Mouse (Mus musculus) olfactory bulb, adult 2 months (tissue): ENCODE results near the gene Plcb1.

ENCODE experiments used
- CTCF ChIP-seq: fragments of 200-500 bp; IDR thresholded peaks from 2 replicates; pipeline ENCODE4 v1.5.1; 2012; ENCODE audit warnings: low read depth, mild to moderate bottlenecking, low read length, moderate library complexity; ENCODE audit not compliant: insufficient read depth
- POLR2A ChIP-seq: fragments of 200-500 bp; IDR thresholded peaks from 2 replicates; pipeline ENCODE4 v1.6.1; 2012; ENCODE audit warnings: mild to moderate bottlenecking, low read depth, low read length, moderate library complexity; ENCODE audit not compliant: insufficient read depth

DNA sequence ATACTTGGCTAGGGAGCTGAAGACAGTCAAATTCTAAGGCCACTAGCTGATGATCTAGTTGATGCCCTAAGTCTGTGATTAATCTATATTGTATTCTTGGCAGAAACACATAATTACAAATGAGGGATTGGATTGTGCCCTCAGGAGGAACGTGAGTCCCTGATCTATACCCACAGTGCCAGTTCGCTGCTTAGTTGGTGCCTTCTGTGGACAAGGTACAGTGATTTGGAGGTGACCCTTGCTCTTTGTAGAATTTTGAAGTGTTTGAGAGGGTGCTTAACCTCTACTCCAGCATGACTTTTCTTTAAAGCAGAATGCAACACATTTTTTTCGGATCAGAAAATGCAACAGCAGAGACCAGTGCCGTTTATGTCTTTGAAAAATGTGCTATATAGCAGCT is 145.1 kb downstream of the Plcb1 start:
- no peak for TF ChIP-seq CTCF
- no peak for TF ChIP-seq POLR2A
